Mouse (Mus musculus): ENCODE measurements around the gene Lsr. TPM values are rescaled to one million over a fixed set of nuclear protein-coding genes. Genes with fewer than 3 reads are reported as not detected.
"Not testable (repeated sequence)": the region's sequence is repeated elsewhere in the genome, so short reads cannot be mapped to it uniquely, and the experiment has no call there.

The Lsr gene
- total RNA-seq, 2 experiments from 2014 or later: 0.10 TPM; not detected in 1

- no peak for ATAC-seq (replicated peaks; ENCODE audit: poor library complexity, severe bottlenecking)
Observed at GRCm38 (mm10) chr7:30965677-30966076, 7.6 kb downstream of the Lsr start.

DNA sequence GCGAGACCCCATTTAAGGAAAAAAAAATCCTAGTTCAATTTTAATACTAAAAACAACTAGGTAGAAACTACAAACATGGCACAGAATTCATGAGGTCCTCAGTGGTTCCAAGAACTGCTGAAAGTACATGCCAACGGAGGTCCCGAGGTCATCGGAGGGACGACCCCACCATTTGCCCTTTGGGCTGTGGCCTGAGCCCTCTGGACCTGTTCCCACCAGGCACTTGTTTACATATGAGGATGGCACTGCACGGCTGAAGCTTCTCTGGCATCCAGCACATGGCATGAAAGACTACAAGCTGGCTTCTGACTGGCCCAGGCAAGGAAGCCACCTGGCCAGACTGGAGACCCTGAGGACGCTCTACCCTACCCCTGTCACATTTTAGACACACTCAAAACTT is 8.9 kb downstream of the Lsr start:
- ATAC-seq (replicated peaks; ENCODE audit: poor library complexity, severe bottlenecking): no peak

DNA sequence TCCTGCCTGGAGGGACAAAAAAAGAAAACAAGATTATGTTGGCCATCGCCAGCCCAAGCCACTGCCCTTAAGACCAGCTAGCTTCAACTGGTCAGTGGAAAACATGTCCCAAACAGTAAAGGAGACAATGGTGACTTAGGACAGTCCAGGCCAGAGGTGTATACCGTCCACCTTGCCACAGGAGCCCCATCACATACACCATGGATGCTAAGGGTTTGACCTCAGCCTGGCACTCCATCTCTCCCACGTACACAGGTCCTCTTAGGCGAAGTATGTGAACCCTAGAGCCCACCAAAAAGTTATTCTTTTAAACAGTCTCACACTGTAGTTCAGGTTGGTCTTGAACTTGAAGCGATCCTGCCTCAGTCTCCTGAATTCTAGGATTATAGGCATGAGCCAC is 10.4 kb downstream of the Lsr start:
- ATAC-seq (replicated peaks; ENCODE audit: poor library complexity, severe bottlenecking): no peak

DNA sequence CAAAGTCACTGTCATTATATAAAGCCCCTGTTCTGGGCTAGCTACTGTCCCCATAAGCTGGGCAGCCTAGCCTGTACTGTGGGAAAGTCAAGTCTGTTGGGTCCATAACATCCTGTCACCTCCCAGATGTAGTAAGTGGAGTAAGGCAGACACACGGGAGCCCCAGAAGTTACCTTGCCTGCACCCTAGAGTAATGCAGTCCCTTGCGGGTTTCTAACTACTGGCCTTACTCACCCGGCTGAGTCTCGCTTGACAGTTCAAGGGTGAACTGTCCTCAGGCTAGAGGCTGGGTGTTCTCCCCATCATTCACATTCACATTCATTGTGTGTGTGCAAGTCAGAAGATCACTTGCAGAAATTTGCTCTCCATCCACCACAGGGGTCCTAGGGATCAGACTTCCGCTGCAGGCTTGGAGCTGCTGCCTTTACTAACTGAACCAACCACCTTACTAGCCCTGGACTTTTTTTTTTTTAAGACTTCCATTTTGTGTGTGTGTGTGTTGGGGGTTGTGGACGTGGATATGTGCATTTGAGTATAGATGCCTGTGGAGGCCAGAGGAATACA is 13.4 kb downstream of the Lsr start:
- ATAC-seq (replicated peaks; ENCODE audit: poor library complexity, severe bottlenecking): no peak

GRCm38 (mm10) chr7:30958866-30959487 is 14.3 kb downstream of the Lsr start:
- ATAC-seq (replicated peaks; ENCODE audit: poor library complexity, severe bottlenecking): no peak

DNA sequence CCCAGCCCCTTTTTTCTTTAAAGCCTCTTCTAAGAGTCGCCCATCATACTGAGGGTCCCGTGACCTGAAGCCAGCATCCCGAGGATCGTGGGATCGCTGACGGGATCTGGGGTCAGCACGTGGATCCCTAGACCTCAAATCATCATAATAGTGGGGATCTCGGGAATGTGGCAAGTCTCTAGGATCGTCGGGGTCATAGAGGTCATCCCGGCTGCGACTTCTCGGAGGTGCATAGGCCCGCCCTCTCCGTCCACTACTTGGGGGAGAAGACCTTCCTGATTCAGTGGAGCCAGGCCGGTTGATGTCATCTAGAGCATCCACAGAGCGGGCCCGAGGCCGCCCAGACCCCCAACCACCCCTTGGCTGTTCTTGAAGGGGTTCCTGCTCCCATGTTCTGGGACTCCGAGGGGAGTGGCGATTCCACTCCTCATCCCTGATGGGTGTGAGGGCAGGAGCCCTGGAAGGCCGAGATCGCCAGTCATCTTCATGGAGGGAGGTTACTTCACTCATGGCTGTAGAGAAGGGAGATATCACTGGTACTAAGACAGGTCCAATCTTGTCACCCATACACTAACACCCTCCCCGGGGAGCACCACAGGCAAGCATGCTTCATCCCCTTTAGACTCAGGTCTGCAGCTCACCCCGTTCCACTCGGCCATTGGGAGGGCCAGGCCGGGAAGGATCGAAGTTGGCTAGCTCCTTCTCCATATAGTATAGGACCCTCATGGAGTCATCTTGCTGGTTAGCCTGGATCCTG is 15.0 kb downstream of the Lsr start:
- ATAC-seq (replicated peaks; ENCODE audit: poor library complexity, severe bottlenecking): no peak

DNA sequence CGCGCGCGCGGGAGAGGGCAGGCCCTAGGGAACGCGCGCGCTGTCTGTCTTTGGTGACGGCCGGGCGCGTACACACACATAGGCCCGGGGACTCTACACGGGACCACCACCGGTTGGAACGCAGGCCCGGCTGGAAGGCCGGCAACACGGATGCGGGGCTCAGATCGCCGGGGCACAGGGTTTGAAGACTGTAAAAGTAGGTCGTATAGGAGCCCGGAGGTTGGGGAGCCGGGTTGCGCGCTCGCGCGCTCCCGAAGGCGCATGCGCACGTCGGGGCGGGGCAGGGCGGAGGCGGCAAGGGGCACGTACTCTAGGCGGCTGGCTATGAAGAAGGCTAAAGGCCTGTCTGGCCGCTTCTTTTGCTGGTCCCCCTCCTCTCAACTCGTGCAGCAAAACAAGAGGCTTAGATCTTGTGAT is 15.9 kb downstream of the Lsr start:
- peak; percentile 34 for ATAC-seq (replicated peaks; ENCODE audit: poor library complexity, severe bottlenecking)

DNA sequence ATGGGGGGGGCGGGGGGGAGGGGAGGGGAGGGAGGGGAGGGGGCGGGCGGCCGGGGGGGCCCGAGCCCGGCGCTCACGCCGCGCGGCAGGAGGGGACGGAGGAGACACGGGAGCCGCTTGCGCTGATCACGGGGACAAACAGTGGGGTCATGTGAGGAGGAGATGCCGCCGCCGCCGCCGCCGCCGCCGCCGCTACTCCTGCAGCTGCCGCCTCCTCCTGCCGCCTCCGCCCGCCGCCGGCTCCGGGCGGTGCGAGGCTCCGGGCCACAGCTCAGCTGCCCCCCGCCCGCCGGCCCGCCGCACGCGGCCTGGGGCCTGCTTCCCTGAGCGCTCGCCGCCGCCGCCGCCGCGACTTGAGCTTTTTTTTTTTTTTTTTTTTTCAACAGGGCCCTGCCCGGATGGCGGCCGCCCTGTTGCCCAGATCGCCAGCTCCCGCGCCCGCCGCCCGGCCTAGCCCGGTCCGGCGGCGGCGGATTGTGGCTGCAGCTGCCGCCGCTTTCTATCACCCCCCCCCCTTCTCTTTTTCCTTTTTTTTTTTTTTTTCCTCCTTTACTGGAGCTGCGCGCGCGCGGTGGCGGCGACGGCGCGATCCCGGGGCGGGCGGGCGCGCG is 16.4 kb downstream of the Lsr start, which contains the start of gene Usf2:
Usf2 (minus strand) TSS at position 48 of the 611 bp plus-strand sequence.
- ATAC-seq (replicated peaks; ENCODE audit: poor library complexity, severe bottlenecking): peak; percentile 24

DNA sequence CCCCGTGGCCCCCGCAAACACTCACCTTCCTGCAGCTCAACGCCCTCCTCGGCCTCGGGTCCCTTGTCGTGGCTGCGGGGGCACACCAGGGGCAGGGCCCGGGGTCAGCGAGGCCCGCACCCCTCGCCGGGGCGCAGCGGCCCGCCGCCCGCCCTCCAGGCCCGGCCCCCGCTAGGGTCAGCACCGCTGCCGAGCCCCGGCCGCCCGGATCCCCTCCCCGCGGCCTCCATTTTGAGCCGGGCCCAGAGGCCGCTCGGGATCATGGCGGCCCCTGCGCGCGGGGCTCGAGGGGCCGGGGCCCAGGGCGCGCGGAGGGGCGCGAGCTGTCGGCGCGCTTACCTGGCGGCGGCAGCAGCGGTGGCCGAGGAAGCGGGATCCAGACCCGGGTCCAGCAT is 16.9 kb downstream of the Lsr start:
- no peak for ATAC-seq (replicated peaks; ENCODE audit: poor library complexity, severe bottlenecking)

- ATAC-seq (replicated peaks; ENCODE audit: poor library complexity, severe bottlenecking): peak; percentile 44
Observed at GRCm38 (mm10) chr7:30955584-30956356, 17.5 kb downstream of the Lsr start.

- no peak for ATAC-seq (replicated peaks; ENCODE audit: poor library complexity, severe bottlenecking)
Observed at GRCm38 (mm10) chr7:30954971-30955520, 18.2 kb downstream of the Lsr start.

- ATAC-seq (replicated peaks; ENCODE audit: poor library complexity, severe bottlenecking): 0 out of 2 replicates have a peak, but pooled peaks have one; percentile 4
Observed at GRCm38 (mm10) chr7:30954036-30954435, 19.2 kb downstream of the Lsr start.

DNA sequence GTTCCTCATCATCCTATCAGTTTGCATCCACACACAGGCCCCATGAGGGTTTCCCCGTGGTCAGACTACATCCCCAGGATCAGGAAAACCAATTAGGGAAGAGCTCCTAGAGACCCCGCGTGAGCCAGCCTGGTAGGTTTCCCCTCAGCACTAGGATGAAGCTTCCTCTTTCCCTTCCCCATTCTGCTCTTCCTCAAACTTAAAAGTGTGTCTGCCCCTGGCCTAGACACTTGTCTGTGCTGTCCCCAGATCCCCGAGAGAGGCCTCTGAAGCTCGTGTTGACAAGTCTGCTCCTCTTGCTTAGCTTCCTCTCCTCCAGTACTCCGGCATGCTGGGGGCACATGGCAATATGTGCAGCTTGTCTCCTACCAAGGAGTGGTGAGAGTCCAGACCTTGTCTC is 19.8 kb downstream of the Lsr start:
- peak; percentile 64 for ATAC-seq (replicated peaks; ENCODE audit: poor library complexity, severe bottlenecking)

DNA sequence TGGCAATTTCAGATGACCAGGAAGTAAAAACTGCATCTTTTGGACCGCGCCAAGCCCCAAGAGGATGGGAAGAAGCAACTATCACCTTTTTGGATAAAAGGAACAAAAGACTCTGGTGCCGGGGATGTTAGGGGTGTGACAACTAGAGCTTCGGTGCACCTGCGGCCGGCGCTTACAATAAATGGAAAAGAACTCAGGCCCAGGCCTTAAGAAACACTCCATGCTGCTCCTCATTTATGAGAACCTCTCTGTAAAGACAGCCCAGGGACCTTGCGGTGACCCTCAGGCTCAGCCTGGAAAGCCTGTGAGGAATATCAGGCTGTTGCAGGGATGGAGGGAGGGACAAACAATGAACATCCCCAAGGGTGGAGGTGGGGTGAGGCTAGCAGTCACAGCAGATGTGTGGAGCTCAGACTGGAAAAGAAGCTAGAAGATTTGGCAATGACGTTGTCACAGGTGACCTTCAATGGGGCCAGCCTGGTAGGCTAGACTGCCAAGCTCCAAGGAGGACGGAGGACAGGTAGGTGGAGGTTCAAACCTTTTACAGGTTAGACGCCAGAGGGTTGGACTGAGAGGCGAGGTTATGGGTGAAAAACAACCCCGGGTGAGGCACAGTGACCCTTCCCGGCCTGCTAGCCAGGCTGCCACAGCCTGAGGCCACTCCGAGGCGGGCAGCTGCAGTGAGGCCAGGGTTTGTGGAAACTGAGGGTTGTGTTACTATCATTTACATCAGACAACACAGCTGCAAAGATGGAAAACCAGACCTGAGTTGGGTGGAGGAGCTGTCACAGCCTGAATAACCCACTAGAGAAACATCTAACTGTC is 20.6 kb downstream of the Lsr start:
- no peak for ATAC-seq (replicated peaks; ENCODE audit: poor library complexity, severe bottlenecking)

DNA sequence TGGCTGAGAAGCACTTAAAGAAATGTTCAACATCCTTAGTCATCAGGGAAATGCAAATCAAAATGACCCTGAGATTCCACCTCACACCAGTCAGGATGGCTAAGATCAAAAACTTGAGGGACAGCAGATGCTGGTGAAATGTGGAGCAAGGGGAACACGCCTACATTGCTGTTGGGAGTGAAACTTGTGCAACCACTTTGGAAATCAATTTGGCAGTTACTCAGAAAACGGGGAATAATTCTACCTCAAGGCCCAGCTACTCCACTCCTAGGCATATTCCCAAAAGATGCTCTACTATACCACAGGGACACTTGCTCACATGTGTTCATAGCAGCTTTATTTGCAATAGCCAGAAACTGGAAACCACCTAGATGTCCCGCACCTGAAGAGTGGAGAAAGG is 23.4 kb downstream of the Lsr start:
- not testable (repeated sequence) for ATAC-seq (replicated peaks; ENCODE audit: poor library complexity, severe bottlenecking)

GRCm38 (mm10) chr7:30945876-30946275 is 27.4 kb downstream of the Lsr start:
- no peak for ATAC-seq (replicated peaks; ENCODE audit: poor library complexity, severe bottlenecking)

DNA sequence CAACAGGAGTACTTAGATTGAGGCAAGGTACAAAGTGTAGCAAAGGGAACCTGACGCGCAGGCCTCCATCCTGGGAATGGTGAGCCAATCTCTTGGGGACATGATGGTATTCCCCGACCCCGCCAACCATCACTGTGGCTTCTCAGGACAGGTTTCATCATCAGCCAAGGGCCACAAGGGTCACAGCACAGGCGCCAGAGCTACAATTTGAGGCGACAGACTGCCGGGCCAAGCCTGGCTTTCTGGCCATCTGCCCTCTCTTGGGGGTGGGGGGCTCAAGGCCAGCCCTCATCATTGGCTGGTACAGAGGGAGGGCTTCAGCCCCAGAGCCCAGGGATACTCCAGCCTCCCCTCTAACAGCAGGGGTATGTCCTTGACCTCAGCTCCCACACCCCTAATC is 27.8 kb downstream of the Lsr start:
- ATAC-seq (replicated peaks; ENCODE audit: poor library complexity, severe bottlenecking): not testable (repeated sequence)

DNA sequence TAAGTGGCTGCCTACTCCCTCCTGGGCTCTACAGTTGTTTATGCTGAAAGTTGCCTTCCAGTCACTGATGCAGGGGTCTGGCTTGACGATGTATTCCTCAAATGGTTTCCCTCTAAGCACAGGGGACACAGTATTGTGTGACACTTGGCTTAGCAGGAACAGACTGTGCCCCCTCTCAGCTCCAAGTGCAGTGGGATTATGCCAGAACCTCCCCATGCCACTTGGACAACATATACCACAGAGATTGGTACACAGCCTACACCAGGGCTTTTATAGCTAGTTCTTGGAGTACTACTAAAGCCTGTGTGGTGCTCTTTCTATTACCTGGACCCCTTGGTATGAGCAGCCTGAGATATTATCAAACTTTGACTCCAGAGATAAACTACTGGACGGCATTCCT is 28.6 kb downstream of the Lsr start:
- not testable (repeated sequence) for ATAC-seq (replicated peaks; ENCODE audit: poor library complexity, severe bottlenecking)

DNA sequence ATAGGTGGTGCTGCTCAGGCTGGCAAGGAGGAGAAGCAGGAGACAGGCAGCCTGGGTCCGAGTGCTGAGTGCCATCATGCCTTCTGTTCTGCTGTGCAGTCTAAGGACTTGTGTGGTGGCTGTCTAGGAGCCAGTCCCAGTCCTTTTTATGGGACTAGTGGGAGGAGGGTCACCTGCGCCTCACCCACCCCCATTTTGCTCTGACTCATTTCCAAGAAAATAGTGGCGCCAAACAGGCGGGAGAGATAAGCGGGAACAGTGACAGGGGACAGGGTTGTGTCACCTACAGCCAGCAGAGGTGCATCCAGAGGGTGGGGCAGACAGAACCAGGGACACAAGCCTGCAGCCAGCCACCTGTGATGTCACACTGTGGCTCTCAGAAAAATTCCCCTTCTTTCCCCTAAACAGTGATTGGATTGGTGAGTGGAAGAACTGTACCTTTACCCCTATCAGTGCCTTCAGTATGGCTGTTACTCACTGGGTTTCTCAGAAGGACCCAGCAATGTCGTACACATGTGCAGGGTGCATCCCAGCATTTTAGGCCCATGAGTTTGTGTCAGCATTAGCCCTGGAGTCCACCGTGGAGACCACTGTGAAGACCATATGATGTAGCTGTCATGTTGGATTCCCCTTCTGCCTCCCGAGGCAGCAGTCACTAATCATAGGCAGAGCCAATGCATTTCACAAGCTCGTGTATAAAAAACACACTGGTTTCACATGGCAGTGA is 29.2 kb downstream of the Lsr start, which contains the start of gene Hamp:
Hamp (minus strand) TSS at position 124 of the 727 bp plus-strand sequence.
- ATAC-seq (replicated peaks; ENCODE audit: poor library complexity, severe bottlenecking): no peak
